Mouse (Mus musculus) c-Kit-positive CD71-negative TER-119-negative erythroid progenitor cells, embryonic 14.5 days (primary cell): ENCODE measurements around the gene Pkp4.
"Not testable (repeated sequence)": the region's sequence is repeated elsewhere in the genome, so short reads cannot be mapped to it uniquely, and the experiment has no call there.

Experiments used
- DNase-seq: peaks from one replicate; pipeline ENCODE4 v3.0.0-alpha.2; 2013; ENCODE audit warnings: low read depth

The Pkp4 gene

DNA sequence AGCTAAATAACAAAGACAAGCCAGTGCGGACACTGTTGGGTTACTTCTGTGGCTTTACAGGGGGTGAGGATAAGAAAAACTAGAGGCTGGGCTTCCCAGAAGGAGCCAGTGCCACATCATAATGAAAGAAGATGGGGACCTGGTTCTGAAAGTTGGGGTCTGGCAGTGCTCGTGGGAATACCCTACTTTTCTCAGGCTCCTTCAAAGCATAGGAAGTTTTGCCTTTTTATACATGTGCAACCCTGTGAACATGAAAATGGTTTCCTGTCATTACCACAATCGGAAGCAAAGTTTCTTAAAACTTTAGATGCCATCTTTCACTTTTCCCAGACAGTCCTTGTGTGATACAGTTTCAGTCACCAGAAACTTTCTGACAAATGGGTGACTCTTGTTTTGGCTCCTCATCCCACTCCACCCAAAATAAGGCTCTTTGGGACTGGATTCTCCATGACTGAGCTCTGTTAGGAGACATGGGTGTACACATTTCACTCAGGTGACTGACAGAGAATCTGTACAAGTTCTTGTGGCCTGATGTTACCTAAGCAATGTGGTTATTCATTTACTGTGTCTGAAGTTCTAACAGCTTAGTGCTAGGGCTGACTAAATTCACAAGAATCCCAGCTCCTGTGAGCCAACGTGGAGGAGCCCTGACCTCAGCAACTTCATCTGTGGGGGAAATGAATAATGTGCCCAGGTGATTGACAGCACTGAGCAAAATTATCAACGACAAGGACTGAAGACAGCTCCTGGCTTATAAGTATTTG is 179.3 kb downstream of the Pkp4 start:
- DNase-seq: no peak

DNA sequence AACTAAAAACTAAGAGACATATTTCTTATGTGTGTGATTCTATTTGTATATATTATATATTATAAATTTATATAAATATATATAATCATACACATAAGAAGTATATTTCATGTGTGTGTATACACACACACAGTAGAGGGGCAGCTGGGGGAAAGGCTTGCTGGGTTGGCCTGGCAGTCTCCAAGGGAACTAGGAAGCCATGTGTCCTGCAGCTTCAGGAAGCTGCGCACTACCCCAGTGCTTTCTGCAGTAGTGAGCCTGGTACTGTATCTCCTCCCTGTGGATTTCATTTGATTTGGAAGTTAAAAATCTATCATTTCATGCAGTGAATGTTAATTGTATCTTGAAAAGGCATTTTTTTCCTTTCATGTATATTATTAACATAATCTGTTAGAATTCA is 180.2 kb downstream of the Pkp4 start:
- DNase-seq: no peak

DNA sequence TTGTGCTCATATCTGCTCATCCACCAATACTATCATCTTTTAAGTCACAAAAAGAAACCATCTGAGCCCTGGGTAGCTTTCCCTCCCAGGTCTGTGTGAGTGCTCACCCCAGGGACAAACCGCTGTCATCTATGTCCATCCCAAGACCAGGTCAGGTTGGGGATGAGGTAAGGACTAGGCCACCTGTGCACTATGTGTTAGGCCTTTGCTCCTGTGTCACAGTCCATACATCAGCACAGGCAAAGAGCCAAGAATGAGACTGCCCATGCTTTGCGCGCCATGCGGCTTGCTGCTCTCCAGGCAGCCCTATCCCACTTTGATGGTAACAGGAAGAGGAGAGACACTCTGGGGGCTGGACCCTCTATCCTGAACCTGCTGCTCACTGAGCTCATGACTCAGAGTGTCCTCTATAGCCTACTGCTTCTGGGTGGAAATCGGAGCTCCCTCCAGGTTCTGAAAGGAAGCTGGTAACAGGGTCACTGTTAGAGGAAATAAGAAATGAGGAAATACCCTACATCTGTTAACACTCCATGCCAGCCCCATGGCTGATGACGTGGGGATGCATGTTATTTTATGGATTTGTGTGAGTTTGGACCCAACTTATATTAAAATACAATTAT is 182.1 kb downstream of the Pkp4 start:
- DNase-seq: no peak

DNA sequence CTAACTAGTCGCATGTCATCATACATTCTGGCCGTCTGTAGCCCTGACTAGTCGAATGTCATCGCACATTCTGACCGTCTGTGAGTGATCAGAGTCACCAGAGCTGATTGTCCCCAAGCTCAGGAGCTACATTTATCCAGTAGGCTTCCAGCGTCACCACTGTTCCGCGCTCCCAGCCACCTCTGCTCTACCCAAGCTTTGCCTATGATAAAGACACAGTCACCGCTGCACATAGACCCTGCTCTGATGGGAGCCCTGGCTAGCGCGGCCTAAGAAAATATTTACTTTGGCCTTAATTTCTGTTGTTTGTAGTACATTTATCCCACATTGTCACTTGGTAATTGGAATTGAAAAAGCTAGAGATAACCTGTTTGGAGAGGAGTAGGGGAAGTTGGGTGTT is 183.2 kb downstream of the Pkp4 start:
- no peak for DNase-seq

DNA sequence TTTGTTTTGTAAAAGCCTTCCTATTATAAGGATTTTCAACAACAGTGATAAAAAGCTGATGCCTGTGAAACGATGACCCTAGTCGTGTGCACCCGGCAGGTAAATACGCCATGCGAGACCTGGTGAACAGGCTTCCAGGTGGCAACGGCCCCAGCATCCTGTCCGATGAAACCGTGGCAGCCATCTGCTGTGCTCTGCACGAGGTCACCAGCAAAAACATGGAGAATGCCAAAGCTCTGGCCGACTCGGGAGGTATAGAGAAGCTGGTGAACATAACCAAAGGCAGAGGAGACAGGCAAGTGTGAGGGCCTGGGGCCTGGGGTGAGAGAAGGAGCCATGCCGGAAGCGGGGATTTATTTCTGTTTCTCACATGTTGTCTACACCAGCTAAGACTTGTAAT is 184.0 kb downstream of the Pkp4 start:
- DNase-seq: no peak

GRCm38 (mm10) chr2:59345141-59345839 is 184.6 kb downstream of the Pkp4 start:
- DNase-seq: no peak

DNA sequence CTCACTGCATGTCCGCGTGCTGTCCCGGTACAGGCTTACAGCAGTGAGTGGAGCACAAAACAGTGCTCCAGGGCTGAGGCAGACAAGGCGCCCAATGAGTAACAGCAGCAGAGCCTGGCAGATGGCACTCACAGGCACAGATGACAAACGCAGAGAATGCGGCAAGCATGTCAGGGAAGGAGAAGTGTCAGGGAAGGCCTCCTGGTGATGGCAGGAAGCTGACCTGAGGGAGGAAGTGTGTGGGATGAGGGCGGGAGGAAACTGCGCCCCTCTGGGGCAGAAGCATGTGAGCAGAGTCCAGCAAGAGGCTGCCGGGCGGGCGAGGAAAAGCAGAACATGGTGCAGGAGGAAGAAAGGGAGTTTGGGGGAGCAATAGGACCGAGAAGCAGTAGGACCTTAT is 185.8 kb downstream of the Pkp4 start:
- DNase-seq: peak; percentile 23

GRCm38 (mm10) chr2:59348585-59348984 is 187.9 kb downstream of the Pkp4 start:
- no peak for DNase-seq

DNA sequence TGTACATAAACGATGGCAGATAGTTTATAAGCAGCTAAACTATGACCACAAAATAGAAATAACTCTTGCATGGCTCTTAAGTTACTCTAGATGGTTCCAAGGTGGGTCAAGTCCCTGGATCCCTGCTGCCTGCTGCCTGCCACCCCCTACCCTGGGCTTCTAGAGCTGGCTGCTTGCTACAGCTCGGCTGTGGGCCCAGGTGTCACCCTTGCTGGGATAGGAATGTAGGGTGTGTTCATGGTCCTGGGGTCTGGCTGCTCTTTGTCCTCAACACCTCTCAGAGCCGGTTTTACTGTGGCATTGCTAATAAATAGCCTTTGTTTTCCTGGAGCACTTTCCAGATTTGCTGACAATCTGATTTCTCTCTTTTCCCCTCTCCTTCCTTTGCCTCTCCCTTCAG is 189.4 kb downstream of the Pkp4 start:
- DNase-seq: no peak

DNA sequence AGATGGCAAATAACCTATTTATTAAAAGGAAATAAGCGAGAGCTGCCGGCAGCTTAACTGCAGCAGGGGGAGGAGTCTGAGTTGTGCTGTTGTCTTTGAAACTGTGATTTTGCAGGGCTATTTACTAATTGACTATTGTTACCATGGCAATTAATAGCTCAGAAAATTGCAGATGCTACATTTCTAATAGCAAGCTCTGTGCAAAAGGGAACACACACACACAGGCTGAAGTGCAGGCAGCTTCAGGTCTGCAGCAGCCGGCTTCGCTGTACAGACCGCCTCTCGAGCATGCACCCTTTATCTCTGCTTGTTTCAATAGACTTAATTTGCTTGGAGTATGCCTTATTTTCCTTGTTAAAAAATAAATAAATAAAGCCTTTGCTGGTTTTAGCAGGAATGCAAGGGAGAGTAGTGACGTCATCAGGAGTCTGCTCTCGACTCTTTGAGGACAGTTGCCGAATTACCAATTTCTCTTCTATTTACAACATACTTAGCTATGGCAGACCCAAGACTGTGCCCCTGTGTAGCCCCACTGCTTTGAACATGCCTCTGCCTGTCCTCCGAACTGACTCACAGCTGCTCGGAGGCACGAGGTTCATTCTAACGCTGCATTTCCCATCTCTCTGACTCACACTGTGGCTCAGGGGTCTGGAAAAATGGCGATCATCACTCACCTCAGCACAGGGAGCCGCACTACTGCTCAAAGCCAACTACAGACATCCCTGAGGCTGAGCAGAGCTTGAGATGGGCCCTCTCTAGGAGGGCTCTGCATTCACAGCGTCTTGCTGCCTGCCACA is 190.9 kb downstream of the Pkp4 start:
- DNase-seq: no peak

DNA sequence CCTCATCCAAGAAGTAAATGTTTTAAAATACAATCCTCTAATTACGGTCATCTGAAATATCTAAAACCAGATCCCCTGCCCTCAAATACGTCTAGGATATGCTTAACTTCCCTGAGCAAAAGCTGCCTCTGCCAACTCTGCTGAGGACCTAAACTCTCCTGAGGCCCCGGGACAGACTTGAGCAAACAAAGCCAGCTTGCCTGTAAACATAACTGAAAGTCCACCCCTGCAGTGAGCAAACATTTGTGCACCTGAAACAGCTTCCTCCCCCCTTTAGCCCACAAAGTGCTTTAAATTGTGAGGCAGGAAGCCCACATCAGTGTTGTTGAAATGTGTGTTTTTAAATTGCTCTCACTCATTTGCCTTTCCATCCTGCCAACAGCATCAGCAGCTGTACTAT is 193.2 kb downstream of the Pkp4 start:
- DNase-seq: no peak

DNA sequence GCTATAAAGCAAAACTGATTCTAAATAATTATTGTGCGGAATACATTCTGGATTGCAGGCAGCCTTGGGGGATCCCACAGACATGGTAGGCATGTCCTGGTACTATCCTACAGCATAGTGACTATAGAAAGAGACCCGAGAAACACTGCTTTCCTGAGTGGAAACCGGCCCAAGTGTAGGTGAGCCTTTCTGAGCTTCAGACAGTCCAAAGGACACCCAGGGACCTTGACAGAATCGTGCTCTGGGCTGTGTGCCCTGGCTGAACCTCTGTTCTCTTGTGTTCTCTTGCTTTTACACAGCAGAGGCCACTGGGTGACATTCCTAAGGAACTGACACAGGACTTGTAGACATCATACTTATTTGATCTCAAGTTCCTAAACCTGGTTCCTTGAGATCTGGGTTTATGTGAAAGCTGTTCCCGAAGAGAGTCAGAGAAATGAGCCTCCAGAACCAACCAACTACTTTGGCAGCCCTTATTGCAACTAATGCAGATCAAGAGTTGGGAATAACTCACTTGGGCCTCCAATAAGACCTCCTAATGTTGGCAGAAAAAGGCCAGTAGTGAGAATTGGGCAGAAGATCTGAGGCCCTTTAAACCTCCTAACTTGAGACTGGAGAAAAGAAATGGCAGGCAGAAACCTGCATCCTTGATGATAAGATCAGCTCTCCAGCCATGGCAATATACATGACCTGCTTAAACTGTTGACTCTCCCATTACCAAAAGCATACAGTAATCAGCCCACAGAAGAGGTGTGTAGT is 195.1 kb downstream of the Pkp4 start:
- DNase-seq: no peak

- no peak for DNase-seq
Measured at GRCm38 (mm10) chr2:59359760-59360342, 199.2 kb downstream of the Pkp4 start.

- DNase-seq: no peak
Measured at GRCm38 (mm10) chr2:59361350-59361780, 200.7 kb downstream of the Pkp4 start.

DNA sequence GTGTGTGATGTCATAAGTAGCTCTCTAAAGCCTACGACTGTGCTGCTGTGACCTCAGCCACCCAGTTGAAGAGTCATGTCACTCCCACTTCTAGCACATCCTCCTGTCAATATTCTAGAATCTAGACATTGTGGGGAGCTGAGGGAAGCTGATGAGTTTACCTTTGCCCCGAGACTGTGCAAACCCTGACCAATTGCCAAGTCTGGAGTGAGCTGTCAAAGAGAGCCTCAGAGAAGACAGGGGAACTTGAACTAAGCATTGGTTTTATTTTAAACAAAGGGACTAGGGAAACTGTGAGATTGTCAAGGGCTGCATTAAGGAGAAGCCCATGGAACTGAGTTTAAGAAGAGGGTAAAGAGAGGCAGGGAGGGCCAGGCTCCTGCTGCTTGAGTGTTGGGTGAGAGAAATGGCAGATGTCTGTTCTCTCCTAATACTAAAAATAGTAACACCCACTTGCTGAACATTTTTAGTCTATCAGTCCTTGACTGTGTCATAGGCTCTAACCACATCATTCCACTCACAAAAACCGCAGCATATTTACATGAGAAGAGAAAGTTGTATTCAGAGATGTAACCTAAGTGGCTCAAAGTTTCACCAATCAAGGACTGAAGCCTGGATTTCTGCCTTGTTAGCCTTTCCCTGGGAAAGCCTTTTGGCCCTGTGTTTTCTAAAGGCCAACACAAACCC is 203.6 kb downstream of the Pkp4 start:
- no peak for DNase-seq

DNA sequence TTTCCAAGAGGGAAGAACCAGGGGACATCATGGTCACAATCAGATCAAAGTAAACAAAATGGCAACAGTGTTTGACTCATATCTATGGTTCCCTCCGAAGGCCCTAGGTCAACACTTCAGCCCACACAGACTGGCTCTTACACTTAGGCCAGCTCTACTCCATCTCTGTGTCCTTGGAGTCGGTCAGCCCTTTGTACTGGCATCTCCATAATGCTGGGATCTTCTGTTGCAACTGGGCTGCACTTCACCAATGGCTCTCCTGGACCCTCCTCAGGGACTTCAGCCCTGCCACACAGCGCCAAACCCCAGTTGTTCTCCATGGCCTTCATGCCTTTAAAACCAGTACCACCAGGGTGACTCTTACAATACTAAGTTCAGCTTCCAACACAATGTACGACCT is 206.5 kb downstream of the Pkp4 start:
- DNase-seq: no peak

GRCm38 (mm10) chr2:59373113-59373512 is 212.5 kb downstream of the Pkp4 start:
- DNase-seq: no peak

- no peak for DNase-seq
Measured at GRCm38 (mm10) chr2:59378096-59378495, 217.4 kb downstream of the Pkp4 start.

- not testable (repeated sequence) for DNase-seq
Measured at GRCm38 (mm10) chr2:59378861-59379260, 218.2 kb downstream of the Pkp4 start.

DNA sequence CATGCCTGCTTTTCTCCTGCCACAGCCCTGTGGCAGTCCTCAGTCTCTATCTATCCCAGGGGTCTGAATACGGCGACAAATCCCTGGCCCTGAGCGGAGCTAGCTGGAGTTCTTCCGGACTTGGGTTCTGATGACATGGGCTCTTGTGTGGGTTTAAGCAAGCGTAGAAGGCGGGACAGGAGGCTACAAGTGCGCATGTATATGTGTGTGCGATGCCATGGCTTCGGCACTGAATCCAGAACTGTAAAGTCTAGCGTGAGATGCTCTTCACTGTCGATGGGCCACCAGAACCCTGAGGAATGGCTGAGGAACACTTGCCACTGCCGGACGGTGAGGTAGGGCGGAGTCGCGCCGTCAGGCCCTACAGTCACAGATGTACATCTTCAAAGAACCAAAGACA is 222.6 kb downstream of the Pkp4 start:
- DNase-seq: no peak
